Mouse (Mus musculus) myocyte (in vitro differentiated cells): ENCODE measurements at regions not wholly inside any gene's neighbourhood (a gene's known extent, or its start where the extent isn't known, plus 50 kb on each side); places are given as distances from the start of the nearest gene placed in this dataset.

Experiments used
- CEBPB ChIP-seq: IDR thresholded peaks from 2 replicates; pipeline ENCODE4 v1.6.1; 2011; ENCODE audit warnings: mild to moderate bottlenecking, moderate library complexity; ENCODE audit not compliant: poor library complexity, insufficient read depth, severe bottlenecking
- E2F4 ChIP-seq: IDR thresholded peaks from one replicate; pipeline ENCODE4 v1.6.1; 2011; ENCODE audit warnings: mild to moderate bottlenecking, control low read depth, moderate library complexity; ENCODE audit not compliant: insufficient read depth
- MAX ChIP-seq: IDR thresholded peaks from one replicate; pipeline ENCODE4 v1.6.1; 2011; ENCODE audit warnings: low read depth, mild to moderate bottlenecking, control low read depth
- MYOD1 ChIP-seq, 3 experiments: IDR thresholded peaks; one replicate each; pipeline ENCODE4 v1.6.1; 2011; ENCODE audit warnings: control low read depth in 2 of 3, low read depth in 2 of 3, mild to moderate bottlenecking in 2 of 3, moderate library complexity in 1 of 3; ENCODE audit not compliant: insufficient read length in 2 of 3, control insufficient read depth in 1 of 3
- MYOG ChIP-seq, 3 experiments: IDR thresholded peaks; one replicate each; pipeline ENCODE4 v1.6.1; 2011; ENCODE audit warnings: control low read depth in 2 of 3, low read depth in 2 of 3, mild to moderate bottlenecking in 2 of 3; ENCODE audit not compliant: insufficient read length in 2 of 3, control insufficient read depth in 1 of 3, insufficient read depth in 1 of 3
- POLR2A ChIP-seq: IDR thresholded peaks from one replicate; pipeline ENCODE4 v1.6.1; 2011; ENCODE audit warnings: low read depth, mild to moderate bottlenecking, control low read depth, moderate library complexity; ENCODE audit not compliant: insufficient read length
- POLR2AphosphoS2 ChIP-seq: IDR thresholded peaks from one replicate; pipeline ENCODE4 v1.6.1; 2011; ENCODE audit warnings: low read depth, control low read depth; ENCODE audit not compliant: insufficient read length
- REST ChIP-seq: IDR thresholded peaks from one replicate; pipeline ENCODE4 v1.6.1; 2011; ENCODE audit warnings: mild to moderate bottlenecking, control low read depth, moderate library complexity; ENCODE audit not compliant: insufficient read depth, insufficient read length
- TCF12 ChIP-seq: IDR thresholded peaks from one replicate; pipeline ENCODE4 v1.6.1; 2011; ENCODE audit warnings: mild to moderate bottlenecking, control low read depth; ENCODE audit not compliant: poor library complexity, insufficient read depth, severe bottlenecking
- USF1 ChIP-seq: IDR thresholded peaks from one replicate; pipeline ENCODE4 v1.6.1; 2011; ENCODE audit warnings: low read depth, mild to moderate bottlenecking, control low read depth, moderate library complexity

GRCm38 (mm10) chr1:89359257-89359656 lies 95.3 kb upstream of the Agap1 start:
- TF ChIP-seq POLR2A (no peak), USF1 (no peak), TCF12 (no peak), POLR2AphosphoS2 (no peak), MYOG (IDR thresholded peaks at IDR 0.05; ENCODE audit: control insufficient read depth in 1 of 3, insufficient read depth in 1 of 3, insufficient read length in 2 of 3, low read depth in 2 of 3) (no peak), CEBPB (no peak), MAX (no peak), E2F4 (no peak), REST (no peak), MYOD1 (IDR thresholded peaks at IDR 0.05; ENCODE audit: control insufficient read depth in 1 of 3, insufficient read length in 2 of 3, low read depth in 2 of 3) (no peak)
